Mouse (Mus musculus): ENCODE data around the gene Psmb1. TPM values are rescaled to one million over a fixed set of nuclear protein-coding genes. Genes with fewer than 3 reads are reported as not detected.
"Not testable (repeated sequence)": the region's sequence is repeated elsewhere in the genome, so short reads cannot be mapped to it uniquely, and the experiment has no call there.

Gene Psmb1
- polyA plus RNA-seq, 1 experiment = 164 TPM

- Histone ChIP-seq H3K27me3 (ENCODE audit: control insufficient read depth, insufficient read depth, low read length) (no peaks in the 10 kb centered on the region), H3K4me1 (replicated peaks; ENCODE audit: control insufficient read depth, insufficient read depth, low read length) (peaks cover 21% of the 10 kb centered on the region), H3K27ac (ENCODE audit: control insufficient read depth, insufficient read depth, low read length) (no peak overlapping the region), H3K36me3 (ENCODE audit: control insufficient read depth, insufficient read depth, low read length) (no peaks in the 10 kb centered on the region), H3K4me3 (ENCODE audit: control insufficient read depth, insufficient read depth, low read length) (no peak overlapping the region)
- TF ChIP-seq POLR2A (IDR thresholded peaks at IDR 0.05; ENCODE audit: control insufficient read depth, extremely low read depth, insufficient read depth, low read length, poor library complexity) = no peak
- TF ChIP-seq CTCF (IDR thresholded peaks at IDR 0.05; ENCODE audit: borderline replicate concordance, control insufficient read depth, extremely low read depth, insufficient read depth, low read length, poor library complexity) = no peak
- 85% methylated on average over 3 of the region's 3 CpGs for WGBS
- DNase-seq = no peak
Observed at GRCm38 (mm10) chr17:15449606-15450005, 49.9 kb downstream of the Psmb1 start.

GRCm38 (mm10) chr17:15449144-15449543, 50.4 kb downstream of the Psmb1 start:
- not testable (repeated sequence) for H3K27me3 ChIP-seq (ENCODE audit: control insufficient read depth, insufficient read depth, low read length); H3K27ac ChIP-seq (ENCODE audit: control insufficient read depth, insufficient read depth, low read length); H3K36me3 ChIP-seq (ENCODE audit: control insufficient read depth, insufficient read depth, low read length); H3K4me3 ChIP-seq (ENCODE audit: control insufficient read depth, insufficient read depth, low read length); DNase-seq
- peaks cover 21% of the 10 kb centered on the region for H3K4me1 ChIP-seq (replicated peaks; ENCODE audit: control insufficient read depth, insufficient read depth, low read length)
- WGBS = 74% methylated on average over 6 of the region's 6 CpGs

GRCm38 (mm10) chr17:15447831-15448230, 51.7 kb downstream of the Psmb1 start:
- TF ChIP-seq POLR2A (IDR thresholded peaks at IDR 0.05; ENCODE audit: control insufficient read depth, extremely low read depth, insufficient read depth, low read length, poor library complexity) (no peak), CTCF (IDR thresholded peaks at IDR 0.05; ENCODE audit: borderline replicate concordance, control insufficient read depth, extremely low read depth, insufficient read depth, low read length, poor library complexity) (no peak)
- peaks cover 21% of the 10 kb centered on the region for H3K4me1 ChIP-seq (replicated peaks; ENCODE audit: control insufficient read depth, insufficient read depth, low read length)
- H3K27me3 ChIP-seq (ENCODE audit: control insufficient read depth, insufficient read depth, low read length) = no peaks in the 10 kb centered on the region
- DNase-seq = peak; percentile 36
- H3K27ac ChIP-seq (ENCODE audit: control insufficient read depth, insufficient read depth, low read length) = peak overlapping the region; percentile 57; the same call in 1 of the 2 replicates
- no peaks in the 10 kb centered on the region for H3K36me3 ChIP-seq (ENCODE audit: control insufficient read depth, insufficient read depth, low read length)
- 49% methylated on average over 5 of the region's 5 CpGs for WGBS
- H3K4me3 ChIP-seq (ENCODE audit: control insufficient read depth, insufficient read depth, low read length) = no peak overlapping the region

- Histone ChIP-seq H3K36me3 (ENCODE audit: control insufficient read depth, insufficient read depth, low read length) (no peaks in the 10 kb centered on the region), H3K27ac (ENCODE audit: control insufficient read depth, insufficient read depth, low read length) (no peak overlapping the region), H3K4me1 (replicated peaks; ENCODE audit: control insufficient read depth, insufficient read depth, low read length) (peaks cover 23% of the 10 kb centered on the region), H3K4me3 (ENCODE audit: control insufficient read depth, insufficient read depth, low read length) (no peak overlapping the region), H3K27me3 (ENCODE audit: control insufficient read depth, insufficient read depth, low read length) (no peaks in the 10 kb centered on the region)
- WGBS = 44% methylated on average over 3 of the region's 3 CpGs
- TF ChIP-seq POLR2A (IDR thresholded peaks at IDR 0.05; ENCODE audit: control insufficient read depth, extremely low read depth, insufficient read depth, low read length, poor library complexity) (no peak), CTCF (IDR thresholded peaks at IDR 0.05; ENCODE audit: borderline replicate concordance, control insufficient read depth, extremely low read depth, insufficient read depth, low read length, poor library complexity) (no peak)
- no peak for DNase-seq
Observed at GRCm38 (mm10) chr17:15445421-15445820, 54.1 kb downstream of the Psmb1 start.

GRCm38 (mm10) chr17:15440463-15441121, 59.0 kb downstream of the Psmb1 start:
- Histone ChIP-seq H3K4me1 (replicated peaks; ENCODE audit: control insufficient read depth, insufficient read depth, low read length) (peaks cover 7% of the 10 kb centered on the region), H3K27me3 (ENCODE audit: control insufficient read depth, insufficient read depth, low read length) (no peaks in the 10 kb centered on the region), H3K36me3 (ENCODE audit: control insufficient read depth, insufficient read depth, low read length) (no peaks in the 10 kb centered on the region), H3K4me3 (ENCODE audit: control insufficient read depth, insufficient read depth, low read length) (no peak overlapping the region), H3K27ac (ENCODE audit: control insufficient read depth, insufficient read depth, low read length) (no peak overlapping the region)
- no peak for TF ChIP-seq POLR2A (IDR thresholded peaks at IDR 0.05; ENCODE audit: control insufficient read depth, extremely low read depth, insufficient read depth, low read length, poor library complexity)
- no peak for TF ChIP-seq CTCF (IDR thresholded peaks at IDR 0.05; ENCODE audit: borderline replicate concordance, control insufficient read depth, extremely low read depth, insufficient read depth, low read length, poor library complexity)
- WGBS = 69% methylated on average over 11 of the region's 11 CpGs
- DNase-seq = no peak

- no peaks in the 10 kb centered on the region for H3K27me3 ChIP-seq (ENCODE audit: control insufficient read depth, insufficient read depth, low read length)
- no peak overlapping the region for H3K27ac ChIP-seq (ENCODE audit: control insufficient read depth, insufficient read depth, low read length)
- peaks cover 4% of the 10 kb centered on the region for H3K4me1 ChIP-seq (replicated peaks; ENCODE audit: control insufficient read depth, insufficient read depth, low read length)
- no peak overlapping the region for H3K4me3 ChIP-seq (ENCODE audit: control insufficient read depth, insufficient read depth, low read length)
- H3K36me3 ChIP-seq (ENCODE audit: control insufficient read depth, insufficient read depth, low read length) = no peaks in the 10 kb centered on the region
- no peak for DNase-seq
- TF ChIP-seq POLR2A (IDR thresholded peaks at IDR 0.05; ENCODE audit: control insufficient read depth, extremely low read depth, insufficient read depth, low read length, poor library complexity) (no peak), CTCF (IDR thresholded peaks at IDR 0.05; ENCODE audit: borderline replicate concordance, control insufficient read depth, extremely low read depth, insufficient read depth, low read length, poor library complexity) (no peak)
- 67% methylated on average over 8 of the region's 8 CpGs for WGBS
Observed at GRCm38 (mm10) chr17:15440067-15440462, 59.5 kb downstream of the Psmb1 start.

GRCm38 (mm10) chr17:15434748-15435147, 64.8 kb downstream of the Psmb1 start:
- WGBS = 46% methylated on average over 3 of the region's 3 CpGs
- Histone ChIP-seq H3K27ac (ENCODE audit: control insufficient read depth, insufficient read depth, low read length) (no peak overlapping the region), H3K4me1 (replicated peaks; ENCODE audit: control insufficient read depth, insufficient read depth, low read length) (peaks cover 8% of the 10 kb centered on the region)

More at GRCm38 (mm10) chr17:15434748-15435147, 64.8 kb downstream of the Psmb1 start:
- Histone ChIP-seq H3K4me3 (ENCODE audit: control insufficient read depth, insufficient read depth, low read length) (no peak overlapping the region), H3K36me3 (ENCODE audit: control insufficient read depth, insufficient read depth, low read length) (peaks cover 8% of the 10 kb centered on the region; the same call in 1 of the 2 replicates), H3K27me3 (ENCODE audit: control insufficient read depth, insufficient read depth, low read length) (no peaks in the 10 kb centered on the region)
- no peak for DNase-seq
- no peak for TF ChIP-seq POLR2A (IDR thresholded peaks at IDR 0.05; ENCODE audit: control insufficient read depth, extremely low read depth, insufficient read depth, low read length, poor library complexity)
